ENCODE assay signal across 12 mouse cellular contexts in genomic region chr17:14420460-14421046, GRCm38 (mm10).
DNase-seq lines count a peak whose midpoint lies in the region; ATAC-seq lines count a peak whose summit lies in the region.
"Had no signal": no experiment of that assay in that cellular context is flagged by ENCODE, and none has a peak within 500 bp of the region (broad histone marks: within the 10 kb centered on the region; RNA-seq: fewer than 3 reads in every experiment).

No protein-coding gene starts in this region.

- H3K4me1 ChIP-seq in forebrain, embryonic 16.5 days (replicated peaks; ENCODE audit: control insufficient read depth, insufficient read depth, low read length) = peaks cover 4% of the 10 kb centered on the region; the same call in 1 of the 2 replicates
- H3K4me1 ChIP-seq in forebrain, embryonic 13.5 days = no peaks in the 10 kb centered on the region
- H3K4me1 ChIP-seq: embryonic facial prominence, embryonic 10.5 days had no signal

- no peaks in the 10 kb centered on the region for H3K9me3 ChIP-seq in forebrain, embryonic 16.5 days (ENCODE audit: control insufficient read depth, low read length)
- no peaks in the 10 kb centered on the region for H3K9me3 ChIP-seq in forebrain, embryonic 13.5 days (replicated peaks)
- H3K9me3 ChIP-seq: embryonic facial prominence, embryonic 10.5 days had no signal

- no peak overlapping the region for H3K4me3 ChIP-seq in forebrain, embryonic 16.5 days (replicated peaks; ENCODE audit: low read length)
- no peak overlapping the region for H3K4me3 ChIP-seq in forebrain, embryonic 13.5 days
- H3K4me3 ChIP-seq: embryonic facial prominence, embryonic 10.5 days had no signal

- no peaks in the 10 kb centered on the region for H3K36me3 ChIP-seq in forebrain, embryonic 16.5 days (ENCODE audit: control insufficient read depth, insufficient read depth)
- H3K36me3 ChIP-seq in forebrain, embryonic 13.5 days (ENCODE audit: poor library complexity, severe bottlenecking) = no peaks in the 10 kb centered on the region
- H3K36me3 ChIP-seq: embryonic facial prominence, embryonic 10.5 days had no signal

- ATAC-seq in forebrain, embryonic 16.5 days = peak; percentile 58
- no peak for ATAC-seq in forebrain, embryonic 13.5 days
- no peak for ATAC-seq in granulocyte monocyte progenitor cell, adult 5-6 weeks (replicated peaks; ENCODE audit: poor library complexity, severe bottlenecking)
- ATAC-seq: Patski had no signal

- no peak overlapping the region for H3K4me2 ChIP-seq in forebrain, embryonic 16.5 days (ENCODE audit: low read length)
- no peak overlapping the region for H3K4me2 ChIP-seq in forebrain, embryonic 13.5 days

- H3K27me3 ChIP-seq in forebrain, embryonic 16.5 days (replicated peaks; ENCODE audit: control insufficient read depth, insufficient read depth, low read length) = no peaks in the 10 kb centered on the region
- H3K27me3 ChIP-seq in forebrain, embryonic 13.5 days = no peaks in the 10 kb centered on the region

- peak; percentile 26 to 38 for DNase-seq in right cerebral cortex, postnatal 10 days (ENCODE audit: low spot score in 2 of 2)
- no peak for DNase-seq in right cerebral cortex, adult 18-20 months
- DNase-seq in gastrocnemius, adult 8-10 months (ENCODE audit: low spot score in 2 of 2) = peak; percentile 16 to 35
- peak; percentile 53 for DNase-seq in skeletal muscle tissue, adult 2 months (ENCODE audit: low read depth, low spot score)
- DNase-seq in lung, postnatal 36 days = no peak
- DNase-seq: kidney, adult 9 months had no signal

- H3K9ac ChIP-seq in forebrain, embryonic 16.5 days (replicated peaks; ENCODE audit: low read depth, low read length) = no peak overlapping the region
- no peak overlapping the region for H3K9ac ChIP-seq in forebrain, embryonic 13.5 days

- 34% methylated on average over 8 of the region's 8 CpGs for WGBS in forebrain, embryonic 16.5 days
- WGBS in forebrain, embryonic 13.5 days = 47% methylated on average over 8 of the region's 8 CpGs

- H3K27ac ChIP-seq in forebrain, embryonic 16.5 days (ENCODE audit: low read length) = no peak overlapping the region
- no peak overlapping the region for H3K27ac ChIP-seq in forebrain, embryonic 13.5 days
- H3K27ac ChIP-seq: embryonic facial prominence, embryonic 10.5 days; macrophage had no signal

Comparison
In these comparisons a context has a peak if more than half of its experiments do, and no peak if none do; other contexts are left out.
1. DNase-seq: peak in right cerebral cortex, postnatal 10 days (2 of 2), gastrocnemius, adult 8-10 months (2 of 2) and skeletal muscle tissue, adult 2 months (single experiment); none in right cerebral cortex, adult 18-20 months (single experiment) and lung, postnatal 36 days (single experiment).